Mouse (Mus musculus): ENCODE data around the gene Thsd1. TPM values are rescaled to one million over a fixed set of nuclear protein-coding genes. Genes with fewer than 3 reads are reported as not detected.
A peak's percentile ranks its signal among the peaks of the same experiment; 100 is the strongest.
"Not testable (repeated sequence)": the region's sequence is repeated elsewhere in the genome, so short reads cannot be mapped to it uniquely, and the experiment has no call there.

Thsd1 gene
- polyA plus RNA-seq, 1 experiment from 2014 or later = 8.0 TPM

GRCm38 (mm10) chr8:22265194-22265593, 38.1 kb downstream of the Thsd1 start:
- 93% methylated on average over 1 of the region's 1 CpGs for WGBS
- Histone ChIP-seq H3K4me2 (no peak overlapping the region), H3K36me3 (no peaks in the 10 kb centered on the region), H3K27me3 (no peaks in the 10 kb centered on the region), H3K9me3 (peaks cover 7% of the 10 kb centered on the region; the same call in 1 of the 2 replicates), H3K27ac (no peak overlapping the region), H3K4me1 (replicated peaks) (no peaks in the 10 kb centered on the region), H3K9ac (replicated peaks) (no peak overlapping the region), H3K4me3 (replicated peaks) (no peak overlapping the region)
- ATAC-seq (ENCODE audit: insufficient number of reproducible peaks, insufficient read depth, low FRiP score, low TSS enrichment, low read depth) = no peak

GRCm38 (mm10) chr8:22266809-22267208, 39.7 kb downstream of the Thsd1 start:
- Histone ChIP-seq H3K9me3 (0 out of 2 replicates have a peak, but pooled peaks cover 3% of the 10 kb centered on the region), H3K36me3 (no peaks in the 10 kb centered on the region), H3K4me3 (replicated peaks) (no peak overlapping the region), H3K9ac (replicated peaks) (no peak overlapping the region), H3K27me3 (no peaks in the 10 kb centered on the region), H3K4me2 (no peak overlapping the region), H3K27ac (no peak overlapping the region), H3K4me1 (replicated peaks) (no peaks in the 10 kb centered on the region)
- 89% methylated on average over 3 of the region's 3 CpGs for WGBS
- no peak for ATAC-seq (ENCODE audit: insufficient number of reproducible peaks, insufficient read depth, low FRiP score, low TSS enrichment, low read depth)

- Histone ChIP-seq H3K27ac (no peak overlapping the region), H3K27me3 (no peaks in the 10 kb centered on the region), H3K4me1 (replicated peaks) (no peaks in the 10 kb centered on the region), H3K9ac (replicated peaks) (no peak overlapping the region), H3K4me2 (no peak overlapping the region), H3K36me3 (no peaks in the 10 kb centered on the region), H3K9me3 (no peaks in the 10 kb centered on the region), H3K4me3 (replicated peaks) (no peak overlapping the region)
- WGBS = 86% methylated on average over 3 of the region's 3 CpGs
- ATAC-seq (ENCODE audit: insufficient number of reproducible peaks, insufficient read depth, low FRiP score, low TSS enrichment, low read depth) = no peak
Observed at GRCm38 (mm10) chr8:22273142-22273541, 46.0 kb downstream of the Thsd1 start.

GRCm38 (mm10) chr8:22274641-22275040, 47.5 kb downstream of the Thsd1 start:
- H3K4me1 ChIP-seq (replicated peaks) = no peaks in the 10 kb centered on the region
- H3K4me2 ChIP-seq = no peak overlapping the region
- H3K9ac ChIP-seq (replicated peaks) = no peak overlapping the region
- no peaks in the 10 kb centered on the region for H3K9me3 ChIP-seq
- no peaks in the 10 kb centered on the region for H3K27me3 ChIP-seq
- ATAC-seq (ENCODE audit: insufficient number of reproducible peaks, insufficient read depth, low FRiP score, low TSS enrichment, low read depth) = no peak
- H3K4me3 ChIP-seq (replicated peaks) = no peak overlapping the region
- no peak overlapping the region for H3K27ac ChIP-seq
- WGBS = 77% methylated on average over 10 of the region's 10 CpGs
- H3K36me3 ChIP-seq = no peaks in the 10 kb centered on the region

- Histone ChIP-seq H3K27me3 (no peaks in the 10 kb centered on the region), H3K36me3 (no peaks in the 10 kb centered on the region), H3K9ac (replicated peaks) (no peak within 1 kb of the TSS), H3K4me2 (no peak within 1 kb of the TSS), H3K27ac (0 out of 2 replicates have a peak within 1 kb of the TSS, but pooled peaks have one; percentile 12), H3K4me1 (replicated peaks) (no peaks in the 10 kb centered on the region), H3K9me3 (no peaks in the 10 kb centered on the region), H3K4me3 (replicated peaks) (no peak within 1 kb of the TSS)
- WGBS = 53% methylated on average over 2 of the region's 2 CpGs
- ATAC-seq (ENCODE audit: insufficient number of reproducible peaks, insufficient read depth, low FRiP score, low TSS enrichment, low read depth) = no peak
Observed at GRCm38 (mm10) chr8:22282999-22283491, 55.9 kb downstream of the Thsd1 start, which contains the start of gene Tpte. Gene Tpte, plus strand, starts transcription at chr8:22283441.

- Histone ChIP-seq H3K27ac (no peak overlapping the region), H3K9ac (replicated peaks) (no peak overlapping the region), H3K4me2 (no peak overlapping the region), H3K4me3 (replicated peaks) (no peak overlapping the region), H3K9me3 (no peaks in the 10 kb centered on the region), H3K36me3 (no peaks in the 10 kb centered on the region), H3K27me3 (no peaks in the 10 kb centered on the region), H3K4me1 (replicated peaks) (peaks cover 7% of the 10 kb centered on the region; the same call in 1 of the 2 replicates)
- 43% methylated on average over 2 of the region's 2 CpGs for WGBS
- ATAC-seq (ENCODE audit: insufficient number of reproducible peaks, insufficient read depth, low FRiP score, low TSS enrichment, low read depth) = no peak
Observed at GRCm38 (mm10) chr8:22302326-22302725, 75.2 kb downstream of the Thsd1 start.

- WGBS = 24% methylated on average over 7 of the region's 7 CpGs
- no peak overlapping the region for H3K27ac ChIP-seq
- peak overlapping the region; percentile 16; the same call in 1 of the 2 replicates for H3K4me3 ChIP-seq (replicated peaks)
- H3K36me3 ChIP-seq = no peaks in the 10 kb centered on the region
- no peaks in the 10 kb centered on the region for H3K9me3 ChIP-seq
- no peaks in the 10 kb centered on the region for H3K27me3 ChIP-seq
- no peak overlapping the region for H3K9ac ChIP-seq (replicated peaks)
- peak overlapping the region; percentile 49 for H3K4me2 ChIP-seq
- peaks cover 7% of the 10 kb centered on the region; the same call in 1 of the 2 replicates for H3K4me1 ChIP-seq (replicated peaks)
- ATAC-seq (ENCODE audit: insufficient number of reproducible peaks, insufficient read depth, low FRiP score, low TSS enrichment, low read depth) = peak; percentile 37; the same call in 1 of the 2 replicates
Observed at GRCm38 (mm10) chr8:22302896-22303306, 75.8 kb downstream of the Thsd1 start.

- ATAC-seq (ENCODE audit: insufficient number of reproducible peaks, insufficient read depth, low FRiP score, low TSS enrichment, low read depth); H3K27me3 ChIP-seq; H3K9ac ChIP-seq (replicated peaks); H3K9me3 ChIP-seq; H3K4me1 ChIP-seq (replicated peaks); H3K4me2 ChIP-seq; H3K4me3 ChIP-seq (replicated peaks); H3K27ac ChIP-seq; H3K36me3 ChIP-seq: not testable (repeated sequence)
- 90% methylated on average over 8 of the region's 9 CpGs for WGBS
Observed at GRCm38 (mm10) chr8:22304045-22304444, 76.9 kb downstream of the Thsd1 start.

- 80% methylated on average over 10 of the region's 10 CpGs for WGBS
- H3K4me3 ChIP-seq (replicated peaks) = no peak overlapping the region
Observed at GRCm38 (mm10) chr8:22306999-22307398, 79.9 kb downstream of the Thsd1 start.

More at GRCm38 (mm10) chr8:22306999-22307398, 79.9 kb downstream of the Thsd1 start:
- Histone ChIP-seq H3K36me3 (no peaks in the 10 kb centered on the region), H3K9ac (replicated peaks) (no peak overlapping the region), H3K4me2 (no peak overlapping the region), H3K9me3 (no peaks in the 10 kb centered on the region), H3K27ac (no peak overlapping the region), H3K27me3 (no peaks in the 10 kb centered on the region), H3K4me1 (replicated peaks) (peaks cover 7% of the 10 kb centered on the region; the same call in 1 of the 2 replicates)
- no peak for ATAC-seq (ENCODE audit: insufficient number of reproducible peaks, insufficient read depth, low FRiP score, low TSS enrichment, low read depth)

Other genes starting within 250 kb of the Thsd1 start
- gene Atp7b, start 167.0 kb upstream of the Thsd1 start, polyA plus RNA-seq (2016; fragmentation: Nextera tagmentation; extraction: Ambion mirVana) = 0.86 and 0.97 TPM in 2 replicates
- 38.4 and 38.6 TPM in 2 replicates for gene Alg11, start 166.6 kb upstream of the Thsd1 start, polyA plus RNA-seq (2016; fragmentation: Nextera tagmentation; extraction: Ambion mirVana)
- gene Nek5, start 102.3 kb upstream of the Thsd1 start, polyA plus RNA-seq (2016; fragmentation: Nextera tagmentation; extraction: Ambion mirVana) = 0.14 and 0.18 TPM in 2 replicates
- 7.2 and 7.4 TPM in 2 replicates for gene Nek3, start 60.9 kb upstream of the Thsd1 start, polyA plus RNA-seq (2016; fragmentation: Nextera tagmentation; extraction: Ambion mirVana)
- 49.4 and 50.4 TPM in 2 replicates for gene Ckap2, start 41.5 kb upstream of the Thsd1 start, polyA plus RNA-seq (2016; fragmentation: Nextera tagmentation; extraction: Ambion mirVana)
- 34.7 and 36.6 TPM in 2 replicates for gene Vps36, start 34.5 kb upstream of the Thsd1 start, polyA plus RNA-seq (2016; fragmentation: Nextera tagmentation; extraction: Ambion mirVana)
- not detected in 2 replicates for gene Tpte, start 56.1 kb downstream of the Thsd1 start, polyA plus RNA-seq (2016; fragmentation: Nextera tagmentation; extraction: Ambion mirVana)
- gene Slc25a15, start 171.3 kb downstream of the Thsd1 start, polyA plus RNA-seq (2016; fragmentation: Nextera tagmentation; extraction: Ambion mirVana) = 17.7 TPM in 2 replicates
- gene Mrps31, start 184.0 kb downstream of the Thsd1 start, polyA plus RNA-seq (2016; fragmentation: Nextera tagmentation; extraction: Ambion mirVana) = 41.3 and 42.6 TPM in 2 replicates